Mouse (Mus musculus) ES-E14 (cell line): Measurements from ENCODE around the gene Nrg3. TPM values are rescaled to one million over a fixed set of nuclear protein-coding genes. Genes with fewer than 3 reads are reported as not detected.

Experiments
- DNase-seq: peaks from one replicate; pipeline ENCODE4 v3.0.0-alpha.2; 2013; ENCODE audit warnings: low read depth, low spot score
- H3K27ac ChIP-seq: 2 replicates; pipeline ENCODE4 v1.5.1; 2012; ENCODE audit warnings: low read depth, mild to moderate bottlenecking, low read length, moderate library complexity, mixed read lengths; ENCODE audit not compliant: poor library complexity, insufficient read depth, severe bottlenecking
- H3K36me3 ChIP-seq: 2 replicates; pipeline ENCODE4 v1.6.1; 2012; ENCODE audit warnings: mild to moderate bottlenecking, low read length, moderate library complexity, mixed read lengths; ENCODE audit not compliant: control insufficient read depth, poor library complexity, insufficient read depth, severe bottlenecking
- H3K4me1 ChIP-seq, 2 experiments: fragments of 150-350 bp in 1 of 2; sonication (generic) in 1 of 2; 2 replicates each; pipeline ENCODE4 v1.6.1; 2012; ENCODE audit warnings: low read length in 2 of 2, mild to moderate bottlenecking in 1 of 2, mixed read lengths in 1 of 2; ENCODE audit not compliant: control insufficient read depth in 2 of 2, insufficient read depth in 2 of 2, poor library complexity in 1 of 2
- H3K4me3 ChIP-seq, 2 experiments: fragments of 150-350 bp in 1 of 2; sonication (generic) in 1 of 2; 2 replicates each; pipeline ENCODE4 v1.5.1; 2012; ENCODE audit warnings: low read length in 2 of 2, low read depth in 1 of 2, mild to moderate bottlenecking in 1 of 2, mixed read lengths in 1 of 2; ENCODE audit not compliant: insufficient read depth in 1 of 2, poor library complexity in 1 of 2, severe bottlenecking in 1 of 2
- H3K9ac ChIP-seq: 2 replicates; pipeline ENCODE4 v1.6.1; 2012; ENCODE audit warnings: low read depth, mild to moderate bottlenecking, low read length, mixed read lengths; ENCODE audit not compliant: poor library complexity, insufficient read depth, severe bottlenecking
- H3K9me3 ChIP-seq: fragments of 150-350 bp; sonication (generic); 2 replicates; pipeline ENCODE4 v1.6.1; 2012; ENCODE audit warnings: low read depth, mild to moderate bottlenecking, low read length; ENCODE audit not compliant: control insufficient read depth, insufficient read depth
- CHD2 ChIP-seq: IDR thresholded peaks from 2 replicates; pipeline ENCODE4 v1.6.1; 2014; ENCODE audit warnings: mild to moderate bottlenecking, low read depth, low read length, inconsistent platforms
- HCFC1 ChIP-seq: IDR thresholded peaks from 2 replicates; pipeline ENCODE4 v1.6.1; 2012; ENCODE audit warnings: low read length, inconsistent platforms, borderline replicate concordance; ENCODE audit not compliant: insufficient read depth
- MAFK ChIP-seq: IDR thresholded peaks from 2 replicates; pipeline ENCODE4 v1.6.1; 2014; ENCODE audit warnings: mild to moderate bottlenecking, low read depth, low read length, inconsistent platforms; ENCODE audit not compliant: insufficient read depth
- ZC3H11A ChIP-seq: IDR thresholded peaks from 2 replicates; pipeline ENCODE4 v1.6.1; 2012; ENCODE audit warnings: low read depth, mild to moderate bottlenecking, inconsistent platforms, low read length, borderline replicate concordance
- ZNF384 ChIP-seq: IDR thresholded peaks from 2 replicates; pipeline ENCODE4 v1.6.1; 2012; ENCODE audit warnings: low read depth, low read length, inconsistent platforms
- in situ Hi-C, 2 experiments: fragments of 600-800 bp; cut with MboI; formaldehyde crosslinking; loops; one replicate each; pipeline ENCODE4 v1.15.1; 2025; ENCODE audit warnings: low sequenced_read_pairs in 2 of 2, inconsistent platforms in 1 of 2; ENCODE audit not compliant: unreplicated experiment in 2 of 2
- total RNA-seq: library from RNA; depleted of rRNA; stranded (reverse); fragments of 300-350 nt; gene quantifications from 2 replicates; pipeline ENCODE4 v1.2.3, GENCODE M21; 2012

Nrg3 gene
- total RNA-seq, 1 experiment = not detected

DNA sequence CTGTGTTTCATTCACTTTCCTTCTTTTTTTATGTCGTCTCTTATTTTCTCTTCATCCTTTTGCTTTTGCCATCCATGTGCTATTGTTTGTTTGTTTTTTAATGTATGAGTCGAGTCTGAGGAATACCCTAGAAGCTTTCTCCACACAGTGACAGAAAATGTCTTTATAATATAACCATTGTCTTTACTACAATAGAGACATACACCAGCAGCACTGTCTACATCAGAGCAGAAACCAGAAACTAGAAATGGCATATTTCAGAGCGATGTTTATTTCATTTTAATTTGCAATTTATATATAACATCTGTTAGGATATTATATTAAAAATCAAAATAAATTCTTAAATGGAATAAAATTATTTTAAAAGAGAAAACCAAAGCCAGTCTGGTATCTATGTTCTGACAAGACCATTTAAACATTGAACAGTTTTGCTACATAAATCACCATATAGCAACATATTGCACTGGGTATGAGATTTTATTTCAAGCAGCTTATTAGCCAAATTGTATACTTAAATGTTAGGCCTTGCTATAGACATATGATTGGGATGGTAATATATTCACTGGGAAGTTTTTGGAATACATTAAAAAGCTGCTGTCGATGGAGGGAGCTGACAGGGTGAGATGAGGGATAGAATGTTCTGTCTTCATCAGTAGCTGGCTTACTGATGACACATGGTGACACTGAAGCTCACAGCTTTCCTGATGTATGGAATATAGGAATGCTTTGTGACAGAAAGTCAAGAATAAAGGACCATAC lies 120.7 kb downstream of the Nrg3 start:
- in situ Hi-C loops = no loop called here
- no peaks in the 10 kb centered on the region for H3K36me3 ChIP-seq
- H3K9me3 ChIP-seq = no peaks in the 10 kb centered on the region
- no peak overlapping the region for H3K4me3 ChIP-seq
- no peak overlapping the region for H3K27ac ChIP-seq
- no peaks in the 10 kb centered on the region for H3K4me1 ChIP-seq
- no peak for TF ChIP-seq ZC3H11A
- TF ChIP-seq CHD2 = no peak
- no peak for TF ChIP-seq MAFK
- TF ChIP-seq ZNF384 = no peak
- no peak for TF ChIP-seq HCFC1
- no peak overlapping the region for H3K9ac ChIP-seq
- DNase-seq = no peak

DNA sequence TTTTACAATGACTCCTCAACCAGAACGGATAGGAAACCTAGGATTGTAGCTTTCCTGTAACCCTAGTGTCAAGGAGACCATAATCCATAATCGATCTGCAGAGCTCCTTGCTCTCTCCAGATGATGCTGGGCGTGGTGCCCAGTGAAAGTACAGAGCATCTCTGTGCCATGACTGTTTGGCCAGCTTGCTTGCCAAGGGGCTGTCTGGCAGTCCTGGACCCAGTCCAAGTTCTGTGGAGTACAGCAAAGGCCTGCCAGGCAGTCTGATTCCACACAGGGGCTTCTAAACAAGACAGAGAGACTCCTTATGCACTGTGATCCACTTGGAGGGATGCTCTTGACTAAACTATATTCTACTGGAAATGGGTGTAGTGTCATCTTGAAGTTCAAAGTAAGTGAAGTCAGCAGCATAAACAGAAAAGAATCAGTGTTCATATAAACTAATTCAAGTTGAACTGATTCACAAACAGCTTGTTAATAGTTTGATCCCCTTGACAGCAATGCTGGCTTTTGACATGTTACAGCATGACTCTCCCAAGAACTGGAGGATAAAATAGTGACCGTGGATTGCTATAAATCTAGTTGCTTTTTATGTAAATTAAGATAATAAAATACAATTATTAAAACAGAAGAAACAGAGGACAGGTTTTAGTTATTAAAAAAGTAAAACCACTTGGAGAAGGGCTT lies 155.3 kb downstream of the Nrg3 start:
- no peaks in the 10 kb centered on the region for H3K36me3 ChIP-seq
- H3K27ac ChIP-seq = no peak overlapping the region
- in situ Hi-C loops = no loop called here
- H3K9ac ChIP-seq = no peak overlapping the region
- H3K4me1 ChIP-seq = no peaks in the 10 kb centered on the region
- no peaks in the 10 kb centered on the region for H3K9me3 ChIP-seq
- no peak overlapping the region for H3K4me3 ChIP-seq
- DNase-seq = no peak
- TF ChIP-seq MAFK = no peak
- no peak for TF ChIP-seq HCFC1
- no peak for TF ChIP-seq ZNF384
- no peak for TF ChIP-seq ZC3H11A
- no peak for TF ChIP-seq CHD2

DNA sequence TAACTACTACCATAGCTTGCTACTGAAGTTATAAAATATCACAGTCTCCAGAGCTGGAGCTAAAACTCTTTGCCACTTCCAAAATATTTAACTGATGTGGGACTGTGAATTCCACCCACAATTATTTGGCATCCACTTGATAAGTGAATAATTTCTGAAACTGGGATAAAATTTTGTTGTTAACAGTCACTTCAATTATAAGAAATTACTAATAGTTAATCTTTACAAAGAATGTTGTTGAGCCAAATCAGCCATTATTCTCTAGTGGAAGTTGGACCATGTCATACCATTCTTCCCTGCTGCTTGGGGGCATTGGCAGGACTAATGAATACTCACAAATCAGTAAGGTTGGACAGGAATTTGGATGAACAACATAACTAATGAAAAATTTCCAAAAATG lies 158.8 kb downstream of the Nrg3 start:
- TF ChIP-seq ZNF384 = no peak
- TF ChIP-seq HCFC1 = no peak
- TF ChIP-seq CHD2 = no peak
- no peak for TF ChIP-seq MAFK
- TF ChIP-seq ZC3H11A = no peak
- H3K9me3 ChIP-seq = no peaks in the 10 kb centered on the region
- H3K4me1 ChIP-seq = no peaks in the 10 kb centered on the region
- H3K36me3 ChIP-seq = no peaks in the 10 kb centered on the region
- H3K9ac ChIP-seq = no peak overlapping the region
- in situ Hi-C loops = no loop called here
- no peak overlapping the region for H3K4me3 ChIP-seq
- no peak for DNase-seq
- no peak overlapping the region for H3K27ac ChIP-seq

- H3K36me3 ChIP-seq = no peaks in the 10 kb centered on the region
- no peak overlapping the region for H3K4me3 ChIP-seq
- H3K4me1 ChIP-seq = no peaks in the 10 kb centered on the region
- DNase-seq = no peak
- in situ Hi-C loops = no loop called here
- TF ChIP-seq ZC3H11A (no peak), CHD2 (no peak), HCFC1 (no peak), ZNF384 (no peak), MAFK (no peak)
- H3K27ac ChIP-seq = no peak overlapping the region
- H3K9me3 ChIP-seq = no peaks in the 10 kb centered on the region
- H3K9ac ChIP-seq = no peak overlapping the region
Measured at GRCm38 (mm10) chr14:39265121-39265520, 207.8 kb downstream of the Nrg3 start.

GRCm38 (mm10) chr14:39264422-39264821 lies 208.5 kb downstream of the Nrg3 start:
- TF ChIP-seq ZNF384 = no peak
- in situ Hi-C loops = no loop called here
- Histone ChIP-seq H3K9me3 (no peaks in the 10 kb centered on the region), H3K9ac (no peak overlapping the region), H3K4me3 (no peak overlapping the region), H3K27ac (no peak overlapping the region), H3K36me3 (no peaks in the 10 kb centered on the region), H3K4me1 (no peaks in the 10 kb centered on the region)
- DNase-seq = no peak
